Mouse (Mus musculus) thymus, postnatal 36 days (tissue): ENCODE data around the gene Dapl1.

ENCODE experiments used
- DNase-seq, 2 experiments: peaks; one replicate each; pipeline ENCODE4 v3.0.0; 2022; ENCODE audit warnings: mixed read lengths in 2 of 2

Dapl1 gene

DNA sequence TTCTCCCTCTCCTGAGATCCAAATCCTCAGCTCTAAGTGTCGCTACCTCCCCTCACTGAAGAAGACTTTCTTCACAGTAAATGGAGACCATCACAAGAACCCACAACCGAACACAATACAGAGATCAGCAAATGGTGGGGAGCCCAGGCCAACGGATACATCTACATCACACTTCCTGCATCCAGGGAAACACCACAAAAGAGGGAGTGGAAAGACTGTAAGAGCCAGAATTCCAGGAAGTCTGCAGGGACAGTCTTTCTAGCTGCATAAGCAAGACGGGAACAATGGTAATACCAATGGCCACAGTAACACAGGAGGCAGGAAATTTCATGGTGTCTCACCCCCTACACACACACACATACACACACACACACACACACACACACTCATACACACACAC is 55.3 kb downstream of the Dapl1 start:
- DNase-seq = no peak

DNA sequence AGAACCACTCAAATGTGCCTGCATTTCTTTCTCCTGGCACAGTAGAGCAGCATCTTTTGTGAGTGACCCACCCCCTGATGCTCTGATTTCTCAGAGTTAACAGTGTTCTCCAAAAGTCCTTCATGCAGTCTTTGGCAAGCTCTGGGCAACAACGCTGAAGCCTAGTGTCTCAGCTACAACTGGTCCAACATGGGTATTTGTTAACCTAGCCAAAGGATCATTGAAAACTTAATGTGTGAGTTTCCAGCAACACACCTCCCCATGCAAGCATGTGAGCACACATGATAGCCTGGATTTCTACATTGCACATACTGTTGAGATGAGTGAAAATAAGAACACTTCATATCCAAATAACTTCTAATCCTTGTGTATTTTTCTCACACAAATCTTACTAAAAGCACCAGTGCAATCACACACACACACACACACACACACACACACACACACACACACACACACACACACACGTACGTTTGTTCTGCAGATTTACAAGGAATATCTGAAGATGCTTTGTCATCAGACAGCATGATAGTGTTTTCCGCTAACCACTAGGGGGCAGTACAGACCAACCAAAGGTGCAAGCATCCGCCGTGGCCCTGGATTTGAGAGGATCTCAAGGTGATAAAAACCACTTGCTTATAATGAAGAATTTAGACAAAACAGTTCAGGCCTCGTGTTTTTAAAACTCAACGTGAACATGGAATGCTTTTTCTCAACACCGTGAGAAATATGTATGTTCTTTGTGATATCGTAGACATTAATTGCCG is 56.9 kb downstream of the Dapl1 start:
- DNase-seq = peak; percentile 64 to 74

DNA sequence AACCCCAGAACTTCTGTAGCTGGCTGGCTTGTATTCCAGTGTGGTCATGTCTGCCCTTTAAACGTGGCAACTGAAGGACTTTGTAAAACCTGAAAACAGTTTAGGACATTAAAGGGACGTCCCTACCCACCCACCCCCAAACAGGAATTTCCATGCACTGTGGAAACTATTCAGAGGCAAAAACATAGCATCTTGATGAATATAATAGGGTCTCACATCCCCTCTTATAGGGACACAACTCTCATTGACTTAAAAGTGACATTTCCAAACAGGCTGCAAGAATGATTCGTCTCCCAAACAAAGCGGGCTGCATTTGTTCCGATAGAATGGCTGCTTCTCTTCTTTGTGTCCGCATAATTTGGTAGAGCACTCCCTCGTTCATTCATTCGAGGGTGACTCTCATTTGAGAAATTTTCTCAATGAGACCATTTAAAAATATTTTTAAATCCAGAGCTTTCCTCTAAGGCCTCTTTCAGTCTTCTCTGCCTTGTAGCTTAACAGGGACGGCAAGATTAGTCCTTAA is 59.2 kb downstream of the Dapl1 start:
- no peak for DNase-seq

DNA sequence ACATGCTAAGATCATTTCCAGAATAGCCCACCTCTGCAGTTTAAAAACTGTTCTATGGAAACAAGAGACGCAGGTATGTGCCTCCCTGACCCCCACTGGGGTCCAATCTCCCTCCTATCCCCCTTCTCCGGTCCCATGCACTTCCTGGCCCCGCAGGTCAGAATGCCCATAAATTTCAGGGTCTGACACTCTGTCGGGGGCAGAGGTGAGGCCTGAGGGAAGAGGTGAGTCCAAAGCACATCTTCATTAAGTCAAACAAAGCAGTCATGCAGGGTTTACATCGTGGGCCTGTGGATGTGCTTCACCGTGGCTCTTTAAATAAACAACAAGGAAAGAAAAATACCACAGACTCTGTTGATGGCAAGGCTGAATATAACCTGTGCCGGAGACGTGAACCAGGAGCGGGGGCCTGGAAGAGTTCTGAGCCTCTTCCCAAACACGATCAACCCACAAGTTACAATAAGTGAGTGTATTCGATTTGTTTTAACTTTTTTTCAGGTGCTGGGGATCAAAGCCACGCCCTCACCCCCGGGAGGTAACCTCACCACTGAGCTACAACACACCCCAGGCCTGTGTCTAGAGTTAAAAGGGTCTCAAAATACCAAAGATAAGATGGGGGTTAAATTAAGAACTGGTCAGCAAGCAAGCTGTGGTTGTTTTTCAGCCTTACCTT is 59.9 kb downstream of the Dapl1 start:
- no peak for DNase-seq

DNA sequence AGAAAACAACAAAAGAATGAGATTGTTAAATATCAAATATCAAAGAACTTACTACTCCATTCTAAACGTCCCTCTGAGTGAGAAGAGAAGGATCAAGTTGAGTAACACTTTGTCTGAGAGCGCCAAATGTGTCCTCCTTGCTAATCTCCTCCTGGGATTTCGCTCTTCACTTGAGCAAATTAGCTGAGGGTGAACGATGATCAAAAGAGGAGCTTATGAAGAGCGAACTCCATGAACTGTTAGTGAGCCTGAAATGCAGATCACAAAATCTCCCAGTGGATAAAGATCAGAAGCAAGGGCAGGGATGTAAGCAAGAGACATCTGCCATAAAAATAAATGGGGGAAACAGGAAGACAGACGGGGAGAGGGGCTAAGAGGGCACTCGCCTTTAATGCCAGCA is 60.5 kb downstream of the Dapl1 start:
- no peak for DNase-seq

DNA sequence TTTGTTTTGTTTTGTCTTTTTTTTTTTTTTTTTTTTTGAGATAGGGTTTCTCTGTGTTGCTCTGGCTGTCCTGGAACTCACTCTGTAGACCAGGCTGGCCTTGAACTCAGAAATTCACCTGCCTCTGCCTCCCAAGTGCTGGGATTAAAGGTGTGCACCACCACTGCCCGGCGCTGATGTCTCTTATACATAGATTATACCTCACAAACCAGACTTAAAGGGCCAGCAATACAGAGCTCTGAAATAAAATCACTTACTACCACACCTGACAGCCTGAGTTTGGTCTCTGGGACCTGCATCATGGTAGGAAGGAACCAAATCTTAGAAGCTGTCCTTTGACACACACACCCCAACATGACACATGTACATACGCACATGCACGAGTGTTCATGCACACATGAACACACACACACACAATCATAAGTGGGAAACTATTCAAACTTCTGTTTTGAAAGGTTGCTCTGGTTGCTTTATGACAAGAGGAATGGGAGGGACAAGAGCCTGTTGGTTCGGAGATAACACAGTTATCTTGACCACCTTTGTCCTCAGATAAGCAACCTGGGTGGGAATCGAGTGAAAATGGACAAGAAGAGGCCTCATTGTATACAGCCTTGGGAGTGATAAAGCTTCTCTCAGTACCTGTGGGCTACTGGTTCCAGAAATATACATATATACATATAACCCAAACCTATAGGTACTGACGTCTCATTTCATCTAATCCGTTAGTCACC is 63.1 kb downstream of the Dapl1 start:
- DNase-seq = no peak

DNA sequence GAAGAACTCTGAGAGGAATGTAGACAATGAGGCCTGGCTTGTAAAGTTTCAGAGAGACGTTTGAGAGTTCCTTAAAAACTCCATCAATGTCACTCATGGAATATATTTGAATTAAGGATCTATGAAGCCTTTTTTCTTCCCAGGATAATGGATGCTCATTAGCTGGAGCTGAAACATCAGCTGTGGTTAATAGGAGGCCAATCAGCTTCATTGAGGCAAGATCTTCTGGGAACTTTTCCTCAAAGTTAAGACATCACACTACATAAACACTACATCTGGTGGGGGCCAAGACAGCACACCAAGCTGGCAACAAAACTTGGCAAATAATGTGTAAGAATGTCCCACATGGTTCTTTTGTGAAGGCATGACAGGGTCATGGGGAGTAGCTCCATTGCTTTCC is 68.3 kb downstream of the Dapl1 start:
- no peak for DNase-seq

- DNase-seq = no peak
Observed at GRCm38 (mm10) chr2:59554373-59554940, 70.0 kb downstream of the Dapl1 start.
